Mouse (Mus musculus): ENCODE measurements around the gene Gsta2. TPM values are rescaled to one million over a fixed set of nuclear protein-coding genes. Genes with fewer than 3 reads are reported as not detected.

The Gsta2 gene
- polyA plus RNA-seq, 1 experiment: 0.15 TPM

DNA sequence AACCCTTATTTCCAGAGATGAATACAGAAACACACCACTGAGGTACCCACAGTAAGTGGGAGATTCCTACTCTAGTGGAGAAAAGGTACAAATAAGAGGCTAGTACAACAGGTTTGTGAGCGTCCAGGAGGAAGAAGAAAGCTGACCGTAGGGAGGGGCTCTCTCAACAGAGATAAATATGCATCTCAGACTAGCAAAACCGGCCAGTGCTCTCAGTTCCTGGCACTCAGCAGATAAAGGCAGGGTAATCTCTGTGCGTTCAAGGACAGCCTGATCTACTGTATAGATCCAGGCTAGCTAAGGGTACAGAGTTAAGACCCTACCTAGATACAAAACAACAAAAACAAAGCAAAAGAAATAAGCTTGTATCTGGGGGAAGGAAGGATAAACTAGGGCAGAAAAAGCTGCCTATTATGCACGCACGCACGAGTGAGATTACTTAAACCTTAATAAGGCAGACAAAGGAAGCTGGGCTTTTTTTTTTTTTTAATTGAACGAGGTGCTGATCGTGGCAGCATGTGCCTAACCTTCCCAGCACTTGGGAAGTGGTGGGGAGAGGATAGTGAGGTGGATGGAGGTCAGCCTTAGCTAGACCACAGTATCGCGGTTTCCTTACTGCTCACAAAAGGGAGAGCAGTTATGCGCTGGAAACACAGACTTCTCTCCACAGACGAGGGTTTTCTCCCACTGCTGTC is 10.4 kb upstream of the Gsta2 start:
- DNase-seq (ENCODE audit: low read depth in 1 of 2, low spot score in 2 of 2): no peak
- Histone ChIP-seq H3K27ac (ENCODE audit: insufficient read depth, low read length) (no peak overlapping the region), H3K4me1 (ENCODE audit: control insufficient read depth, insufficient read depth, insufficient read length) (no peaks in the 10 kb centered on the region), H3K4me3 (ENCODE audit: extremely low read depth, insufficient read depth, insufficient read length) (no peak overlapping the region), H3K27me3 (ENCODE audit: control insufficient read depth, insufficient read depth, low read length) (no peaks in the 10 kb centered on the region), H3K36me3 (ENCODE audit: control insufficient read depth, insufficient read depth, low read length) (no peaks in the 10 kb centered on the region)
- TF ChIP-seq CTCF (IDR thresholded peaks at IDR 0.05; ENCODE audit: extremely low read depth, insufficient read depth, insufficient read length, insufficient replicate concordance): no peak
- TF ChIP-seq POLR2A (IDR thresholded peaks at IDR 0.05; ENCODE audit: low read depth, low read length): no peak
- WGBS: 58% methylated on average over 13 of the region's 13 CpGs

DNA sequence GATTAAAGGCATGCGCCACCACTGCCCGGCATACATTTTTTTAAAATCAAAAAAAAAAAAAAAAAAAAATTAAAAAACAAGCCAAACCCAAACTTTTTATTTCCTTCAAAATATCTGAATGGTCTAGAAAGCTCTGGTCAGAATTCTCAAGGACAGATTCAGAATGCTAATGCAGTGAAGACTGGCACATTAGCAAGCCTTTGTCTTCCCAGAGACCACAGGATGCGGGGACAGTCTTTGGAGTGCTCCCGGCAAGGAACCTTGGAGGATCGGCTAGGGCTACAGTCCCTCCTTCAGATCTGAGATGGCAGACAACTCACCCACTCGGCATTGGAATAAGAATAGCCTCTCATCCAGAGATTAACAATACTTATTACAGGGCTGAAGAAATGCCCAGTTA is 9.1 kb upstream of the Gsta2 start:
- H3K27ac ChIP-seq (ENCODE audit: insufficient read depth, low read length): no peak overlapping the region
- TF ChIP-seq POLR2A (IDR thresholded peaks at IDR 0.05; ENCODE audit: low read depth, low read length): no peak
- no peak for TF ChIP-seq CTCF (IDR thresholded peaks at IDR 0.05; ENCODE audit: extremely low read depth, insufficient read depth, insufficient read length, insufficient replicate concordance)
- WGBS: 98% methylated on average over 6 of the region's 6 CpGs
- H3K4me3 ChIP-seq (ENCODE audit: extremely low read depth, insufficient read depth, insufficient read length): no peak overlapping the region
- H3K27me3 ChIP-seq (ENCODE audit: control insufficient read depth, insufficient read depth, low read length): no peaks in the 10 kb centered on the region
- no peaks in the 10 kb centered on the region for H3K4me1 ChIP-seq (ENCODE audit: control insufficient read depth, insufficient read depth, insufficient read length)
- DNase-seq (ENCODE audit: low read depth in 1 of 2, low spot score in 2 of 2): no peak
- no peaks in the 10 kb centered on the region for H3K36me3 ChIP-seq (ENCODE audit: control insufficient read depth, insufficient read depth, low read length)

- WGBS: 11% methylated on average over 6 of the region's 6 CpGs
- Histone ChIP-seq H3K27ac (ENCODE audit: insufficient read depth, low read length) (no peak overlapping the region), H3K4me3 (ENCODE audit: extremely low read depth, insufficient read depth, insufficient read length) (no peak overlapping the region), H3K4me1 (ENCODE audit: control insufficient read depth, insufficient read depth, insufficient read length) (no peaks in the 10 kb centered on the region), H3K36me3 (ENCODE audit: control insufficient read depth, insufficient read depth, low read length) (no peaks in the 10 kb centered on the region), H3K27me3 (ENCODE audit: control insufficient read depth, insufficient read depth, low read length) (no peaks in the 10 kb centered on the region)
- TF ChIP-seq POLR2A (IDR thresholded peaks at IDR 0.05; ENCODE audit: low read depth, low read length) (no peak), CTCF (IDR thresholded peaks at IDR 0.05; ENCODE audit: extremely low read depth, insufficient read depth, insufficient read length, insufficient replicate concordance) (no peak)
- DNase-seq (ENCODE audit: low read depth in 1 of 2, low spot score in 2 of 2): no peak
Observed at GRCm38 (mm10) chr9:78363374-78363773, 7.8 kb upstream of the Gsta2 start.

- Histone ChIP-seq H3K27me3 (ENCODE audit: control insufficient read depth, insufficient read depth, low read length) (no peaks in the 10 kb centered on the region), H3K36me3 (ENCODE audit: control insufficient read depth, insufficient read depth, low read length) (no peaks in the 10 kb centered on the region), H3K4me3 (ENCODE audit: extremely low read depth, insufficient read depth, insufficient read length) (no peak overlapping the region), H3K4me1 (ENCODE audit: control insufficient read depth, insufficient read depth, insufficient read length) (no peaks in the 10 kb centered on the region), H3K27ac (ENCODE audit: insufficient read depth, low read length) (no peak overlapping the region)
- DNase-seq (ENCODE audit: low read depth in 1 of 2, low spot score in 2 of 2): no peak
- 67% methylated on average over 2 of the region's 2 CpGs for WGBS
- TF ChIP-seq POLR2A (IDR thresholded peaks at IDR 0.05; ENCODE audit: low read depth, low read length) (no peak), CTCF (IDR thresholded peaks at IDR 0.05; ENCODE audit: extremely low read depth, insufficient read depth, insufficient read length, insufficient replicate concordance) (no peak)
Observed at GRCm38 (mm10) chr9:78360484-78360872, 4.9 kb upstream of the Gsta2 start.

- no peak for DNase-seq (ENCODE audit: low read depth in 1 of 2, low spot score in 2 of 2)
- no peak overlapping the region for H3K4me3 ChIP-seq (ENCODE audit: extremely low read depth, insufficient read depth, insufficient read length)
- H3K36me3 ChIP-seq (ENCODE audit: control insufficient read depth, insufficient read depth, low read length): no peaks in the 10 kb centered on the region
- H3K27me3 ChIP-seq (ENCODE audit: control insufficient read depth, insufficient read depth, low read length): no peaks in the 10 kb centered on the region
- WGBS: 84% methylated on average over 6 of the region's 6 CpGs
- no peak overlapping the region for H3K27ac ChIP-seq (ENCODE audit: insufficient read depth, low read length)
- TF ChIP-seq POLR2A (IDR thresholded peaks at IDR 0.05; ENCODE audit: low read depth, low read length) (no peak), CTCF (IDR thresholded peaks at IDR 0.05; ENCODE audit: extremely low read depth, insufficient read depth, insufficient read length, insufficient replicate concordance) (no peak)
- H3K4me1 ChIP-seq (ENCODE audit: control insufficient read depth, insufficient read depth, insufficient read length): no peaks in the 10 kb centered on the region
Observed at GRCm38 (mm10) chr9:78359750-78360483, 4.3 kb upstream of the Gsta2 start.

DNA sequence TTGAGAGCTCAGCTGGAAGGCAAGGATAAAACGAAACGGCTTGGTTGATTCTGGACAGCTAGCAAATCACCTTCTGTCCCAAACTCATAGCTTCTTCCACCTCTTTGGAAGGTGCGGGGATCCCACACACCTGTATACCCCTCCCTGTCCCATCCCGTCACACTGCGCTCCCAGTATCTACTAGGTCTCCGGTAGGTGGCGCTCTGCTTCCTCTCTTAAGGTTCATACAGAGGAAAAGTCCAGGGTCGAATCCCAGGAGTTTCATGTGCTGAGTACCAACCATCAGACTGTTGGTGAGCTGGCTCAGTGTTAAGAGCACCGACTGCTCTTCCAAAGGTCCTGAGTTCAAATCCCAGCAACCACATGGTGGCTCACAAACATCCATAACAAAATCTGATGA is 2.5 kb upstream of the Gsta2 start:
- H3K36me3 ChIP-seq (ENCODE audit: control insufficient read depth, insufficient read depth, low read length): no peaks in the 10 kb centered on the region
- TF ChIP-seq POLR2A (IDR thresholded peaks at IDR 0.05; ENCODE audit: low read depth, low read length) (no peak), CTCF (IDR thresholded peaks at IDR 0.05; ENCODE audit: extremely low read depth, insufficient read depth, insufficient read length, insufficient replicate concordance) (peak; percentile 71; the same call in 1 of the 2 replicates)
- WGBS: 18% methylated on average over 9 of the region's 9 CpGs
- peak; percentile 22 to 53 for DNase-seq (ENCODE audit: low read depth in 1 of 2, low spot score in 2 of 2)
- no peaks in the 10 kb centered on the region for H3K4me1 ChIP-seq (ENCODE audit: control insufficient read depth, insufficient read depth, insufficient read length)
- no peak overlapping the region for H3K27ac ChIP-seq (ENCODE audit: insufficient read depth, low read length)
- H3K4me3 ChIP-seq (ENCODE audit: extremely low read depth, insufficient read depth, insufficient read length): no peak overlapping the region
- no peaks in the 10 kb centered on the region for H3K27me3 ChIP-seq (ENCODE audit: control insufficient read depth, insufficient read depth, low read length)

Data from spleen, adult 2 months (tissue).